Mouse (Mus musculus): ENCODE results near the gene Zfp784.
A peak's percentile ranks its signal among the peaks of the same experiment; 100 is the strongest.
"Not testable (repeated sequence)": the region's sequence is repeated elsewhere in the genome, so short reads cannot be mapped to it uniquely, and the experiment has no call there.

Zfp784 gene

DNA sequence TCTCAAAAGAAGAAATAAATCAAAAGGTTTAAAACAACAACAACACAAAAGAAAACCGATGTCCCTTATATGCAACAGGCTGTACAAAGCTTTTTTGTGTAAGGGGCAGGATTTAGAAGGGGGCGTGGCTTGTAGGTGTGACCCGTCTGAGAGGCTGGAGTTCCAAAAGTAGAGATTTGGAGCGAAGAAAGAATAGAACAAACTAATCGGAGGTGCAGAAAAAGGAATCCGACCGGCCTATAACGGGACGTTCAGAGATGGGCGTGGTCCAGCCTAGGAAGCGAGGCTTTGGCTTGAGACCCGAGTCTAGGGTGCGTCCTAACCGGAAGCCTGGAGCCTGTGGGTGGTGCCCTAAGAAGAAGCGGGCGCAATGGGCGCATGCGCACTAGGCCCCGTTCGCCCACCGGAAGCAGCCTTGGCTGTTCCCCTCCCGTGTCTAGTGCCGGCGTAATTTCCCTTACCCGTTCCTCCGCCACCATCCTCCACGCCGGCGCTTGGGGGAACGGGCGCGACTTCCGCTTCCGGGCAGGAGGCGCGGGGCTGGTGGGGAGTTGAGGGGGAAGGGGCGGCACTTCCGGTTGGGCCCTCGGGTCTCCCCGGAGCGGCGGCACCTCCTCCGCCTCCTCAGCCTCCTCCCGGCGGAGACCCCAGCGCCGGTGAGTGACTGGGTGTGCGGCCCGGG is 18.1 kb downstream of the Zfp784 start, which contains the start of the genes Zfp865 and Ccdc106:
Gene Zfp865, plus strand, starts transcription at position 377 of the 682 bp plus-strand sequence.
Gene Ccdc106, plus strand, starts transcription at position 554 of the 682 bp plus-strand sequence.
- DNase-seq (ENCODE audit: low read depth, low spot score): peak; percentile 99
- H3K36me3 ChIP-seq (ENCODE audit: control insufficient read depth, insufficient read depth, low read length, poor library complexity, severe bottlenecking): no peaks in the 10 kb centered on the region
- H3K27me3 ChIP-seq (ENCODE audit: control insufficient read depth, insufficient read depth, low read length, poor library complexity, severe bottlenecking): no peaks in the 10 kb centered on the region

- not testable (repeated sequence) for H3K27me3 ChIP-seq (ENCODE audit: control insufficient read depth, insufficient read depth, low read length, poor library complexity, severe bottlenecking); H3K36me3 ChIP-seq (ENCODE audit: control insufficient read depth, insufficient read depth, low read length, poor library complexity, severe bottlenecking); DNase-seq (ENCODE audit: low read depth, low spot score)
Observed at GRCm38 (mm10) chr7:5019576-5019975, 18.7 kb downstream of the Zfp784 start.

DNA sequence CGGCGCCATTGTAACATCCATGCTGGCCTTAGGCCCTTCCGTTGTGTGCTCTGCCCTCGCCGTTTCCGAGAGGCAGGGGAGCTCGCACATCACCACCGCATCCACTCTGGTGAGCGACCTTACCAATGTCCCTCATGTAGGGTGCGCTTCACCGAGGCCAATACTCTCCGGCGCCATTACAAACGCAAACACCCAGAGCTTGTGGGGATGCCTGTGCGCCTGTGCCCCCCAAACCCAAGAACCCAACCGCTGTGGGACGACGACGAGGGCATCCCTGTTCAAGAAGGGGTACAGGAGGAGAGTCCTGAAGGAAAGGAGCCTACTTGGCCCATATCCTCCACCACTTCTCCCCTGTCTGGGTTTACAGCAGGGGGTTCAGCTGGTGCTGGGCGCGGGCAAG is 20.3 kb downstream of the Zfp784 start:
- no peak for DNase-seq (ENCODE audit: low read depth, low spot score)
- Histone ChIP-seq H3K27me3 (ENCODE audit: control insufficient read depth, insufficient read depth, low read length, poor library complexity, severe bottlenecking) (no peaks in the 10 kb centered on the region), H3K36me3 (ENCODE audit: control insufficient read depth, insufficient read depth, low read length, poor library complexity, severe bottlenecking) (no peaks in the 10 kb centered on the region)

DNA sequence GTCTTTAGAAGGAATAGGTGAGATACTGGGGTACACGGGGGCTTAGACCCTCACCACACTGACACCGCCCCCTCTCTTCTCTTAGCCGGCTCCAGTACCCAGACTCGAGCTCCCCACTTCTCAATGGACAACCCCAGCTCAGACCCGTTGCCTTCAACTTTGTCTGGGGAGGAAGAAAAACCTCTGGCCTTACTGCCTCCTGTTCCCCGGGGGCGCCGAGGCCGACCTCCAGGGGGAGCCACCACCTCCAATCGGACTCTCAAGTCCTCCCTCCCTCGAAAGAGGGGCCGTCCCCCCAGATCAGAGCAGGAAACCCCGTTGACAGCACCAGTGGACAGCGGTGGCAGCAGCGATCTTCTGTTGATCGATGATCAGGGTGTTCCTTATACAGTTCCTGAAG is 20.9 kb downstream of the Zfp784 start:
- no peaks in the 10 kb centered on the region; the same call in 1 of the 2 replicates for H3K36me3 ChIP-seq (ENCODE audit: control insufficient read depth, insufficient read depth, low read length, poor library complexity, severe bottlenecking)
- DNase-seq (ENCODE audit: low read depth, low spot score): peak; percentile 30
- no peaks in the 10 kb centered on the region for H3K27me3 ChIP-seq (ENCODE audit: control insufficient read depth, insufficient read depth, low read length, poor library complexity, severe bottlenecking)

- Histone ChIP-seq H3K36me3 (ENCODE audit: control insufficient read depth, insufficient read depth, low read length, poor library complexity, severe bottlenecking) (no peaks in the 10 kb centered on the region; the same call in 1 of the 2 replicates), H3K27me3 (ENCODE audit: control insufficient read depth, insufficient read depth, low read length, poor library complexity, severe bottlenecking) (no peaks in the 10 kb centered on the region)
- DNase-seq (ENCODE audit: low read depth, low spot score): no peak
Observed at GRCm38 (mm10) chr7:5016920-5017319, 21.3 kb downstream of the Zfp784 start.

DNA sequence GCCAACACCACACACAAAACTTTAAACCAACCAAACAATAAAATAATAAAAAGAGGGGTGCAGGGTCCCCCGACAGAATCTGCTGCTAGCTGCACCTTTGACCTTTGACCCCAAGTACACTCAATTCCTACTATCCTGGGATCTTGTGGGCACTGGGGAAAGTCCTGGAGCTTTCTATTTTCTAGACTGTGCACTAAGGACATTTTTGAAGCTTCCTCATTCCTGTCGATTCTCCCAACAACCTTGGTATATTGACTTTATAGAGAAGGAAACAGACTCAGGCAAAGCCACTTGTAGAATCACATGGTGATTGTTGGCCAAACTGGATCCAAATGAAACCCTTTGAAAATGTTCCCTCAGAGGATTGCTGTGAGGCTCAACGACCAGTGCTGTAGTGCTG is 22.2 kb downstream of the Zfp784 start:
- Histone ChIP-seq H3K27me3 (ENCODE audit: control insufficient read depth, insufficient read depth, low read length, poor library complexity, severe bottlenecking) (no peaks in the 10 kb centered on the region), H3K36me3 (ENCODE audit: control insufficient read depth, insufficient read depth, low read length, poor library complexity, severe bottlenecking) (peaks cover 8% of the 10 kb centered on the region; the same call in 1 of the 2 replicates)
- DNase-seq (ENCODE audit: low read depth, low spot score): no peak

DNA sequence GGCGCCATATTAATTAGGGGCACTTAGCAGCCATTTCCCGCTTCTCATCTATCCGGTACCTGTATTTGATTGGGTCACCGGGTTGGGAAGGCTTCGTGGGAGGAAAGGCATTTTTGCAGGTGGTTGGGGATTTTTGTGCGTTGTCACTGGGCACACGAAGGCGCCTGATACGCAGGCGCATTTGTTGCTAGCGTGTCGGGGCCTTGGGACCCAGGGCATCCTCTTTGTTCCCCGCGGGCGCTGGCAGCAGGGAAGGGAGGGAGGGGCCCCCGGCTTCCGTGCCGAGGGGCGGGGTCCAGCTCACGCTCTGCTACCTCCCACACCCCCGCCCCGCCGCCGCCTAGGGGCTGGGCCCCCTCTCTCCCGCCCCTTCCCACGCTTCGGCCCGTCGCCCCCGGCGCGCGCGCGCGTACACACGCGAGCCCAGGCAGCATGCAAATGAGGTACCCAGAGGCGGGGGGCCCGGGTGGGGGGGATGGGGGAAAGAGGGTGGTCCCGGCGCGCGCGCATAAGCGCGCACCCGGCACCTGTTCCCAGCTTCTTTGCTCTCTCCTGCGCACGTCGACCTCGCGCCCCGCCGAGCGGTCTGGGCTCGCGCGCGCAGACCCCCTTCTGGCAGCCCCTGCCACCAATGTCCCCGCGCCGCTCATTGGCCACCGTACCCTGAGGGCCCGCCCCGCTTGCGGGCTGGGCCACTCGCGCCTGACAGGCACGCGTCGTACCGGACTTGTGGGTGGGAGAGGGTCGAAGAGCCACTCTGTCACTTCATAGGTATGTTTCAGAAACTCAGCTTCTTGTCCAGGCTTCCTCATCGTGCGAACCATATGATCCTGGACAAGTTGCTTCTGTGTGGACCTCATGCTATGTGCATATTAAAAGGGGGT is 22.9 kb downstream of the Zfp784 start, which contains the start of gene Gm44973:
Gene Gm44973, plus strand, starts transcription at position 379 of the 884 bp plus-strand sequence.
- Histone ChIP-seq H3K27me3 (ENCODE audit: control insufficient read depth, insufficient read depth, low read length, poor library complexity, severe bottlenecking) (no peaks in the 10 kb centered on the region), H3K36me3 (ENCODE audit: control insufficient read depth, insufficient read depth, low read length, poor library complexity, severe bottlenecking) (peaks cover 12% of the 10 kb centered on the region; the same call in 1 of the 2 replicates)
- peak; percentile 95 for DNase-seq (ENCODE audit: low read depth, low spot score)

DNA sequence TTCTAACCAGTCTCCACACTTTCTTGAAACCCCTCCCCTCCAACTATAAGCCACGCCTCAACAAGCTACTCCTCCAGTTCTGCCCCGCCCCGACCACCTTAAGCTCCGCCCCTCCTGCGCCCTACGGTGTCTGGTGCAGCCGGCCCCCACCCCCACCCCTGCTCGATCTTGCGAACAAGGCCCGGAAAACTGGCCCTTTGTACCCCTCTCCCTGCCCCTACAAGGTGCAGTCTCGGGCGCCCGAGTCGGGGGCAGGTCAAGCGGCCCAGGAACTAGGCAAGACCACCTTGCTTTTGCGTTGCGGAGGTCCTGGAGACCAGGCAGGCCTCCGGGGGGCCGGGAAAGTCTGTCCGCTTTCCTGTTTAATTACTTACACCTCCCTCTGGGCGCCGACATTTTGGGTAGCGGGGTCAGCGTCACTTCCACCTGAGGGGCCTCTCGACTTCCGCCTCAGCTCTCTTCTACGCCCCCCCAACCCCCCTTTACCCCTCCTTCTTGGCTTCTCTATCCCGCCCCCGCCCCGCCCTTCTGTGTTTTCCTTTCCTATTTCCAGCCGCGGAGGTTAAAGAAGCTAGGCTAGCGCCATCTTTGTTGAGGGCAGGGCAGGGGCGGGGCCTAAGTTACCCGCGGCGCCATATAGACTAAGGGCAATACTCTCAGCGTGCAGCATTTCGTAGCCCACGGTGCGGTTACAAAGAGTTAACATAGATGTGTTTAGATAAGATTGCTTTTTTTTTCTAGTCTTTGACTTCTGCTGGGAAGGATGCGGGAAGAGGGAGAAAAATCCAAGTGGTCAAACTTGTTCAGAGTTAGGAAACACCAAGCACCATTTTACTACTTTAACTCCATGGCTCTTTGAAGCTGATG is 23.8 kb downstream of the Zfp784 start, which contains the start of the genes Zfp524 and Fiz1:
Gene Zfp524, plus strand, starts transcription at position 165 of the 867 bp plus-strand sequence.
Gene Fiz1, minus strand, starts transcription at position 447 of the 867 bp plus-strand sequence.
- peak; percentile 98 for DNase-seq (ENCODE audit: low read depth, low spot score)
- no peaks in the 10 kb centered on the region for H3K27me3 ChIP-seq (ENCODE audit: control insufficient read depth, insufficient read depth, low read length, poor library complexity, severe bottlenecking)
- peaks cover 16% of the 10 kb centered on the region for H3K36me3 ChIP-seq (ENCODE audit: control insufficient read depth, insufficient read depth, low read length, poor library complexity, severe bottlenecking)

- H3K36me3 ChIP-seq (ENCODE audit: control insufficient read depth, insufficient read depth, low read length, poor library complexity, severe bottlenecking): peaks cover 19% of the 10 kb centered on the region
- H3K27me3 ChIP-seq (ENCODE audit: control insufficient read depth, insufficient read depth, low read length, poor library complexity, severe bottlenecking): no peaks in the 10 kb centered on the region
- no peak for DNase-seq (ENCODE audit: low read depth, low spot score)
Observed at GRCm38 (mm10) chr7:5012681-5013513, 25.3 kb downstream of the Zfp784 start.

GRCm38 (mm10) chr7:5008229-5008628 is 30.0 kb downstream of the Zfp784 start:
- no peak for DNase-seq (ENCODE audit: low read depth, low spot score)
- peaks cover 21% of the 10 kb centered on the region for H3K36me3 ChIP-seq (ENCODE audit: control insufficient read depth, insufficient read depth, low read length, poor library complexity, severe bottlenecking)
- no peaks in the 10 kb centered on the region for H3K27me3 ChIP-seq (ENCODE audit: control insufficient read depth, insufficient read depth, low read length, poor library complexity, severe bottlenecking)

GRCm38 (mm10) chr7:5002876-5003275 is 35.4 kb downstream of the Zfp784 start:
- H3K36me3 ChIP-seq (ENCODE audit: control insufficient read depth, insufficient read depth, low read length, poor library complexity, severe bottlenecking); DNase-seq (ENCODE audit: low read depth, low spot score); H3K27me3 ChIP-seq (ENCODE audit: control insufficient read depth, insufficient read depth, low read length, poor library complexity, severe bottlenecking): not testable (repeated sequence)

GRCm38 (mm10) chr7:4999876-5000275 is 38.4 kb downstream of the Zfp784 start:
- H3K36me3 ChIP-seq (ENCODE audit: control insufficient read depth, insufficient read depth, low read length, poor library complexity, severe bottlenecking): no peaks in the 10 kb centered on the region
- peak; percentile 61 for DNase-seq (ENCODE audit: low read depth, low spot score)
- no peaks in the 10 kb centered on the region for H3K27me3 ChIP-seq (ENCODE audit: control insufficient read depth, insufficient read depth, low read length, poor library complexity, severe bottlenecking)

- no peak for DNase-seq (ENCODE audit: low read depth, low spot score)
- H3K36me3 ChIP-seq (ENCODE audit: control insufficient read depth, insufficient read depth, low read length, poor library complexity, severe bottlenecking): no peaks in the 10 kb centered on the region; the same call in 1 of the 2 replicates
Observed at GRCm38 (mm10) chr7:4996934-4997333, 41.3 kb downstream of the Zfp784 start.

More at GRCm38 (mm10) chr7:4996934-4997333, 41.3 kb downstream of the Zfp784 start:
- no peaks in the 10 kb centered on the region for H3K27me3 ChIP-seq (ENCODE audit: control insufficient read depth, insufficient read depth, low read length, poor library complexity, severe bottlenecking)

All from splenic B cell, adult 2 months (primary cell).